Mouse (Mus musculus): Measurements from ENCODE around the gene Id3. TPM values are rescaled to one million over a fixed set of nuclear protein-coding genes. Genes with fewer than 3 reads are reported as not detected.

The Id3 gene
- total and polyA plus RNA-seq, 2 experiments from 2014 or later: 253 to 344 TPM

- Histone ChIP-seq H3K4me2 (ENCODE audit: low read depth, low read length) (peak overlapping the region; percentile 84), H3K4me3 (ENCODE audit: low read length) (peak overlapping the region; percentile 44), H3K27ac (peak overlapping the region; percentile 95), H3K4me1 (ENCODE audit: insufficient read depth, low read length) (peaks cover 18% of the 10 kb centered on the region), H3K9ac (replicated peaks; ENCODE audit: low read length) (peak overlapping the region; percentile 56), H3K9me3 (ENCODE audit: low read length) (no peaks in the 10 kb centered on the region), H3K27me3 (ENCODE audit: insufficient read depth, low read length) (no peaks in the 10 kb centered on the region), H3K36me3 (ENCODE audit: insufficient read depth, low read length) (no peaks in the 10 kb centered on the region)
- DNase-seq (ENCODE audit: low spot score) (peak; percentile 86), ATAC-seq (peak; percentile 90)
- 2% methylated on average over 48 of the region's 50 CpGs for WGBS
- TF ChIP-seq CTCF (IDR thresholded peaks at IDR 0.05; ENCODE audit: low read depth): no peak
Measured at GRCm38 (mm10) chr4:136134978-136135873, 8.1 kb upstream of the Id3 start.

- peak overlapping the region; percentile 56 for H3K9ac ChIP-seq (replicated peaks; ENCODE audit: low read length)
Measured at GRCm38 (mm10) chr4:136135874-136136728, 7.2 kb upstream of the Id3 start.

GRCm38 (mm10) chr4:136139326-136140110, 3.8 kb upstream of the Id3 start:
- no peak for ATAC-seq
- Histone ChIP-seq H3K36me3 (ENCODE audit: insufficient read depth, low read length) (no peaks in the 10 kb centered on the region), H3K9me3 (ENCODE audit: low read length) (no peaks in the 10 kb centered on the region), H3K27me3 (ENCODE audit: insufficient read depth, low read length) (0 out of 2 replicates have a peak, but pooled peaks cover 5% of the 10 kb centered on the region), H3K4me1 (ENCODE audit: insufficient read depth, low read length) (peaks cover 23% of the 10 kb centered on the region), H3K4me2 (ENCODE audit: low read depth, low read length) (peak overlapping the region; percentile 58), H3K27ac (peak overlapping the region; percentile 83), H3K4me3 (ENCODE audit: low read length) (0 out of 2 replicates have a peak overlapping the region, but pooled peaks have one; percentile 25), H3K9ac (replicated peaks; ENCODE audit: low read length) (no peak overlapping the region)
- no peak for TF ChIP-seq CTCF (IDR thresholded peaks at IDR 0.05; ENCODE audit: low read depth)
- DNase-seq (ENCODE audit: low spot score): no peak
- WGBS: 53% methylated on average over 17 of the region's 17 CpGs

More at GRCm38 (mm10) chr4:136135874-136136728, 7.2 kb upstream of the Id3 start:
- 24% methylated on average over 9 of the region's 9 CpGs for WGBS
- DNase-seq (ENCODE audit: low spot score): peak; percentile 61
- H3K27me3 ChIP-seq (ENCODE audit: insufficient read depth, low read length): no peaks in the 10 kb centered on the region
- peaks cover 18% of the 10 kb centered on the region for H3K4me1 ChIP-seq (ENCODE audit: insufficient read depth, low read length)
- H3K9me3 ChIP-seq (ENCODE audit: low read length): no peaks in the 10 kb centered on the region
- ATAC-seq: peak; percentile 24; the same call in 1 of the 2 replicates
- peak overlapping the region; percentile 84 for H3K4me2 ChIP-seq (ENCODE audit: low read depth, low read length)
- H3K4me3 ChIP-seq (ENCODE audit: low read length): peak overlapping the region; percentile 44; the same call in 1 of the 2 replicates
- peak overlapping the region; percentile 95 for H3K27ac ChIP-seq
- peak; percentile 48 for TF ChIP-seq CTCF (IDR thresholded peaks at IDR 0.05; ENCODE audit: low read depth)
- H3K36me3 ChIP-seq (ENCODE audit: insufficient read depth, low read length): no peaks in the 10 kb centered on the region

- WGBS: 7% methylated on average over 31 of the region's 31 CpGs
- H3K27me3 ChIP-seq (ENCODE audit: insufficient read depth, low read length): peaks cover 7% of the 10 kb centered on the region; the same call in 1 of the 2 replicates
- H3K4me1 ChIP-seq (ENCODE audit: insufficient read depth, low read length): peaks cover 18% of the 10 kb centered on the region; the same call in 1 of the 2 replicates
- peak overlapping the region; percentile 83 for H3K27ac ChIP-seq
- H3K36me3 ChIP-seq (ENCODE audit: insufficient read depth, low read length): no peaks in the 10 kb centered on the region
- no peaks in the 10 kb centered on the region for H3K9me3 ChIP-seq (ENCODE audit: low read length)
- DNase-seq (ENCODE audit: low spot score) (peak; percentile 92), ATAC-seq (peak; percentile 91)
- peak; percentile 41 for TF ChIP-seq CTCF (IDR thresholded peaks at IDR 0.05; ENCODE audit: low read depth)
- peak overlapping the region; percentile 25 for H3K4me3 ChIP-seq (ENCODE audit: low read length)
- peak overlapping the region; percentile 58 for H3K4me2 ChIP-seq (ENCODE audit: low read depth, low read length)
- H3K9ac ChIP-seq (replicated peaks; ENCODE audit: low read length): no peak overlapping the region
Measured at GRCm38 (mm10) chr4:136140327-136141250, 2.7 kb upstream of the Id3 start.
